ENCODE assay signal across 26 mouse cellular contexts in the genomic region with DNA sequence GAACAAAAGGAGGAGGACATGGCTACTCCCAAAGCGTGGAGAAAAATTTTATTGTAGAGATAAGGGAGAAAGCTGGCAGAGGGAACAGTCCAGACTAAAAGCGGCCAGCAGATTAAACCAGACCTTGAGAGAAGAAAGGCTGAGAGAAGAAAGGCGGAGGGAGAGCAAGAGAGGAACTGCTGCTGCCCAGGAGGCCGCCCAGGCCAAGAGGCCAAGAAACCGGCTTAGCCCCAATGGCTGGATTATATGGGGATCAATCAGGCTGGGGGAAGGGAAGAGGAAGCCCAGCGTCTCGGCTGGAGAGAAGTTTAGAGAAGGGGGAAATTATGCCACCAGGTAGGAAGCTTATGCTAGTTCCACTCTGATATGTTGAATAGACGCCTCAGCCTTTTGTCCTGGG.
A peak's percentile ranks its signal among the peaks of the same experiment; 100 is the strongest.
DNase-seq lines count a peak whose midpoint lies in the region; ATAC-seq lines count a peak whose summit lies in the region.
"Had no signal": no experiment of that assay in that cellular context is flagged by ENCODE, and none has a peak within 500 bp of the region (broad histone marks: within the 10 kb centered on the region; RNA-seq: fewer than 3 reads in every experiment).

No protein-coding gene starts in this region.

- no peak for DNase-seq in heart, postnatal 10 days
- peak; percentile 90 for DNase-seq in midbrain, embryonic 11.5 days (ENCODE audit: low spot score, missing footprints)
- peak; percentile 28 for DNase-seq in midbrain, embryonic 14.5 days
- DNase-seq in retina, postnatal 7 days (ENCODE audit: low read depth, low spot score), result peak; percentile 48
- DNase-seq in right cerebral cortex, adult 2 months (ENCODE audit: low spot score in 2 of 2), result no peak
- DNase-seq: adrenal gland, postnatal 36 days; cerebellum, adult 11 months; cerebellum, adult 9-11 months; heart, postnatal 14 days; kidney, adult 18-20 months; liver; lung, postnatal 4 days had no signal

- no peaks in the 10 kb centered on the region for H3K27me3 ChIP-seq in heart, embryonic 12.5 days (replicated peaks)
- no peaks in the 10 kb centered on the region for H3K27me3 ChIP-seq in midbrain, embryonic 11.5 days (ENCODE audit: control insufficient read depth, insufficient read depth, low read length)
- H3K27me3 ChIP-seq in midbrain, embryonic 14.5 days (ENCODE audit: control insufficient read depth, insufficient read depth, low read length), result no peaks in the 10 kb centered on the region
- H3K27me3 ChIP-seq: forebrain, embryonic 13.5 days; hindbrain, embryonic 12.5 days; neural tube, embryonic 13.5 days; stomach, embryonic 15.5 days had no signal

- no peak overlapping the region for H3K9ac ChIP-seq in heart, embryonic 12.5 days
- H3K9ac ChIP-seq in midbrain, embryonic 11.5 days (ENCODE audit: low read length), result no peak overlapping the region
- H3K9ac ChIP-seq in midbrain, embryonic 14.5 days (replicated peaks; ENCODE audit: low read length), result peak overlapping the region; percentile 12; the same call in 1 of the 2 replicates
- H3K9ac ChIP-seq: embryonic facial prominence, embryonic 13.5 days; forebrain, embryonic 13.5 days; hindbrain, embryonic 12.5 days; liver, embryonic 15.5 days; neural tube, embryonic 13.5 days; stomach, embryonic 15.5 days had no signal

- no peak overlapping the region for H3K27ac ChIP-seq in heart, embryonic 12.5 days (ENCODE audit: poor library complexity, severe bottlenecking)
- H3K27ac ChIP-seq in midbrain, embryonic 11.5 days (ENCODE audit: low read depth, low read length), result no peak overlapping the region
- no peak overlapping the region for H3K27ac ChIP-seq in midbrain, embryonic 14.5 days (replicated peaks; ENCODE audit: low read depth, low read length)
- H3K27ac ChIP-seq: embryonic facial prominence, embryonic 13.5 days; forebrain, embryonic 13.5 days; hindbrain, embryonic 12.5 days; kidney, postnatal 0 days; layer of hippocampus, adult 2 months; limb, embryonic 10.5 days; liver, embryonic 15.5 days; neural tube, embryonic 13.5 days; stomach, embryonic 15.5 days had no signal

- intact Hi-C loops in heart, postnatal 10 days (cut with DNase I), result no loop called here

- H3K36me3 ChIP-seq in heart, embryonic 12.5 days, result no peaks in the 10 kb centered on the region
- no peaks in the 10 kb centered on the region for H3K36me3 ChIP-seq in midbrain, embryonic 11.5 days (ENCODE audit: control insufficient read depth, insufficient read depth, low read length)
- no peaks in the 10 kb centered on the region for H3K36me3 ChIP-seq in midbrain, embryonic 14.5 days (ENCODE audit: control insufficient read depth, insufficient read depth, low read length)
- H3K36me3 ChIP-seq: embryonic facial prominence, embryonic 13.5 days; hindbrain, embryonic 12.5 days; limb, embryonic 10.5 days; liver, embryonic 15.5 days; neural tube, embryonic 13.5 days; stomach, embryonic 15.5 days had no signal

- H3K9me3 ChIP-seq in heart, embryonic 12.5 days (replicated peaks), result no peaks in the 10 kb centered on the region
- no peaks in the 10 kb centered on the region for H3K9me3 ChIP-seq in midbrain, embryonic 11.5 days (ENCODE audit: control insufficient read depth, low read length)
- H3K9me3 ChIP-seq in midbrain, embryonic 14.5 days (ENCODE audit: control insufficient read depth, low read length), result no peaks in the 10 kb centered on the region
- H3K9me3 ChIP-seq: embryonic facial prominence, embryonic 13.5 days; forebrain, embryonic 13.5 days; hindbrain, embryonic 12.5 days; limb, embryonic 10.5 days; liver, embryonic 15.5 days; neural tube, embryonic 13.5 days; stomach, embryonic 15.5 days had no signal

- ATAC-seq in heart, embryonic 12.5 days (ENCODE audit: insufficient number of reproducible peaks, low FRiP score), result no peak
- peak; percentile 66 for ATAC-seq in midbrain, embryonic 11.5 days (ENCODE audit: low FRiP score)
- no peak for ATAC-seq in midbrain, embryonic 14.5 days (ENCODE audit: low FRiP score, low TSS enrichment)
- no peak for ATAC-seq in inflammation-experienced regulatory T-cells, adult 6 months
- ATAC-seq: forebrain, embryonic 13.5 days had no signal

- 0 out of 2 replicates have a peak, but pooled peaks cover 4% of the 10 kb centered on the region for H3K4me1 ChIP-seq in heart, embryonic 12.5 days (replicated peaks)
- H3K4me1 ChIP-seq in midbrain, embryonic 11.5 days (ENCODE audit: control insufficient read depth, insufficient read depth, low read length), result peaks cover 7% of the 10 kb centered on the region
- H3K4me1 ChIP-seq in midbrain, embryonic 14.5 days (ENCODE audit: control insufficient read depth, insufficient read depth, low read length), result peaks cover 10% of the 10 kb centered on the region; the same call in 1 of the 2 replicates
- H3K4me1 ChIP-seq: embryonic facial prominence, embryonic 13.5 days; forebrain, embryonic 13.5 days; hindbrain, embryonic 12.5 days; limb, embryonic 10.5 days; liver, embryonic 15.5 days; neural tube, embryonic 13.5 days; stomach, embryonic 15.5 days had no signal

- peak overlapping the region; percentile 1; the same call in 1 of the 2 replicates for H3K4me2 ChIP-seq in heart, embryonic 12.5 days
- H3K4me2 ChIP-seq in midbrain, embryonic 11.5 days, result peak overlapping the region; percentile 2; the same call in 1 of the 2 replicates
- peak overlapping the region; percentile 41 for H3K4me2 ChIP-seq in midbrain, embryonic 14.5 days (ENCODE audit: low read length)
- H3K4me2 ChIP-seq: embryonic facial prominence, embryonic 13.5 days; forebrain, embryonic 13.5 days; heart, embryonic 11.5 days; hindbrain, embryonic 12.5 days; liver, embryonic 15.5 days; neural tube, embryonic 13.5 days; stomach, embryonic 15.5 days had no signal

- 20% methylated on average over 8 of the region's 8 CpGs for WGBS in heart, embryonic 12.5 days
- WGBS in midbrain, embryonic 11.5 days, result 9% methylated on average over 8 of the region's 8 CpGs
- WGBS in midbrain, embryonic 14.5 days, result 10% methylated on average over 8 of the region's 8 CpGs

- H3K4me3 ChIP-seq in heart, embryonic 12.5 days, result no peak overlapping the region
- no peak overlapping the region for H3K4me3 ChIP-seq in midbrain, embryonic 11.5 days (ENCODE audit: low read depth, low read length)
- H3K4me3 ChIP-seq in midbrain, embryonic 14.5 days (replicated peaks; ENCODE audit: low read depth, low read length), result no peak overlapping the region
- H3K4me3 ChIP-seq: embryonic facial prominence, embryonic 13.5 days; erythroblast, embryonic 14.5 days; forebrain, embryonic 13.5 days; hindbrain, embryonic 12.5 days; layer of hippocampus, adult 2 months; limb, embryonic 10.5 days; liver, embryonic 15.5 days; myocyte; neural tube, embryonic 13.5 days; stomach, embryonic 15.5 days had no signal

Comparison
In these comparisons a context has a peak if more than half of its experiments do, and no peak if none do; other contexts are left out.
1. DNase-seq: peak in midbrain, embryonic 11.5 days (single experiment), midbrain, embryonic 14.5 days (single experiment) and retina, postnatal 7 days (single experiment); none in heart, postnatal 10 days (0 of 2) and right cerebral cortex, adult 2 months (0 of 2).
2. Peak in every context shown above with its lines, with median percentiles within 50 percentile points of each other: H3K4me2 ChIP-seq.